Mouse (Mus musculus): ENCODE results near the gene Fmnl3. TPM values are rescaled to one million over a fixed set of nuclear protein-coding genes. Genes with fewer than 3 reads are reported as not detected.
A peak's percentile ranks its signal among the peaks of the same experiment; 100 is the strongest.

The Fmnl3 gene
- polyA plus RNA-seq, 1 experiment from 2014 or later = 32.4 TPM

DNA sequence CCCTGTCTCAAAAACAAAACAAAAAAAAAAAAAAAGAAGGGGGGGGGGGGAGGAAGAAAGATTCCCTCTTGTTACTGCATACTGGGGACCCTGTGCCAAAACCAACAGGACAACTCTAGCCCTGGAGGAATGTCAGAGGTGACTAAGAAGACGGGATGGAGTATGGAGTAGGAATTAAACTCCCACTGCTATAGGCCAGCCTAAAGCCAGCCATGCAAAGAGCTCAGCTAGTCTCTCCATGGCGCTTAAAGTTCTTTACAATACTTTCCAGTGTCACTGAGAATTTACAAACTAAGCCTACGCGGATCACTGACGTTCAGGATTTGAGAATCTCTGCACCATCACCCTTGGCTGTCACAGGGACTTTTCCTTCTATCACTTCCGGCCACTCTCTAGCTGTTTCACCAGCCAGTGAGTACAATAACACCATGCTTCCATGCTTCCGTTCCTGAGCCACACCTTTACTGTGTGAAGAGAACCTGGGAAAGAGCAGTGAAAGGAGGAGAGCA, 6.2 kb downstream of the Fmnl3 start:
- Histone ChIP-seq H3K9ac (no peak overlapping the region), H3K4me2 (peak overlapping the region; percentile 24), H3K27me3 (no peaks in the 10 kb centered on the region), H3K27ac (peak overlapping the region; percentile 89), H3K4me3 (replicated peaks) (no peak overlapping the region), H3K4me1 (peaks cover 37% of the 10 kb centered on the region), H3K9me3 (replicated peaks) (no peaks in the 10 kb centered on the region), H3K36me3 (no peaks in the 10 kb centered on the region)
- 23% methylated on average over 7 of the region's 7 CpGs for WGBS
- peak; percentile 54; the same call in 1 of the 2 replicates for ATAC-seq (replicated peaks; ENCODE audit: low FRiP score)

GRCm38 (mm10) chr15:99358952-99359351, 11.3 kb downstream of the Fmnl3 start:
- 74% methylated on average over 9 of the region's 9 CpGs for WGBS
- H3K4me1 ChIP-seq = peaks cover 30% of the 10 kb centered on the region
- H3K9ac ChIP-seq = no peak overlapping the region
- ATAC-seq (replicated peaks; ENCODE audit: low FRiP score) = no peak
- H3K27ac ChIP-seq = no peak overlapping the region
- H3K36me3 ChIP-seq = no peaks in the 10 kb centered on the region
- H3K9me3 ChIP-seq (replicated peaks) = no peaks in the 10 kb centered on the region
- no peaks in the 10 kb centered on the region for H3K27me3 ChIP-seq
- H3K4me2 ChIP-seq = no peak overlapping the region
- H3K4me3 ChIP-seq (replicated peaks) = no peak overlapping the region

DNA sequence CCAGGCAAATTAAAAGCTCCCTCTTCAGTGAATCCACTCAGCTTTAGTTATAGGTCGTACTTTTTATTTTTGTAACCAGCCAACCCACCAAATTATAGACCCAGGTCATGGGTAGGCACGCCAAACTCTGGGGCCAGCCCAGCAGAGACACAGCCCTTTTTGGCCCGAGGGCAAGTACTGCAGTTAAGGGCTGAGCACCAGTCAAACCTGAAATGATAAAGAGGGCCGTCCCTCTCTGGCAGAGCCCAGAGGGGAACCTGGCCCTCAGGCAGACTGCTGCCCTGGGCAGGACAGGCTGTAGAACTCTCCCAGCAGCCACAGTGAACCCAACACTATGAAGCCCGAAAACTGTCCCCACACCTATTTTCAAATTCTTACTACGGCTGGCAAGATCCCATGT, 13.8 kb downstream of the Fmnl3 start:
- H3K4me3 ChIP-seq (replicated peaks) = no peak overlapping the region
- H3K27ac ChIP-seq = no peak overlapping the region
- H3K9me3 ChIP-seq (replicated peaks) = no peaks in the 10 kb centered on the region
- WGBS = 73% methylated on average over 6 of the region's 6 CpGs
- no peak for ATAC-seq (replicated peaks; ENCODE audit: low FRiP score)
- no peak overlapping the region for H3K4me2 ChIP-seq
- no peaks in the 10 kb centered on the region for H3K36me3 ChIP-seq
- H3K9ac ChIP-seq = no peak overlapping the region
- no peaks in the 10 kb centered on the region for H3K27me3 ChIP-seq
- H3K4me1 ChIP-seq = peaks cover 39% of the 10 kb centered on the region

DNA sequence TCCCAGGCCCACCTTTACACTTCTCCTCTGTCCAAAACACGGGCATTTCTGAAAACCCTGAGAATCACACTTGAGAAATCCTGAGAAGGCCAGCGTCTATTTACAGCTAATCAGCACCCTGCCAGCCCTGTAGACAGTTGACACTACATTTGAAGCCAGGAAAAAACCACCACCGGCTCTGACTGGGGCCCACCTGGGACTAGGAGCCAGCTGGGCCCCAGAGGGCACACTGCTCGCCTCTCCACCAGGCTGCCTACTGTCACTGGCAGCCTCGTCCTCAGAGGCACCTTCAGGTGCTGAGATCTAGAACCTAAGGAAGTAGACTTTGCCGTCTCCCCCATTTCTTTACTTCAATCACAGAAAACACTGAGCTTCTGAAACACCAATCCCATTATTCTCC, 14.6 kb downstream of the Fmnl3 start:
- WGBS = 75% methylated on average over 6 of the region's 6 CpGs
- no peaks in the 10 kb centered on the region for H3K36me3 ChIP-seq
- H3K4me3 ChIP-seq (replicated peaks) = no peak overlapping the region
- no peaks in the 10 kb centered on the region for H3K27me3 ChIP-seq
- no peak for ATAC-seq (replicated peaks; ENCODE audit: low FRiP score)
- no peak overlapping the region for H3K9ac ChIP-seq
- no peaks in the 10 kb centered on the region for H3K9me3 ChIP-seq (replicated peaks)
- no peak overlapping the region for H3K4me2 ChIP-seq
- H3K4me1 ChIP-seq = peaks cover 45% of the 10 kb centered on the region
- no peak overlapping the region for H3K27ac ChIP-seq

DNA sequence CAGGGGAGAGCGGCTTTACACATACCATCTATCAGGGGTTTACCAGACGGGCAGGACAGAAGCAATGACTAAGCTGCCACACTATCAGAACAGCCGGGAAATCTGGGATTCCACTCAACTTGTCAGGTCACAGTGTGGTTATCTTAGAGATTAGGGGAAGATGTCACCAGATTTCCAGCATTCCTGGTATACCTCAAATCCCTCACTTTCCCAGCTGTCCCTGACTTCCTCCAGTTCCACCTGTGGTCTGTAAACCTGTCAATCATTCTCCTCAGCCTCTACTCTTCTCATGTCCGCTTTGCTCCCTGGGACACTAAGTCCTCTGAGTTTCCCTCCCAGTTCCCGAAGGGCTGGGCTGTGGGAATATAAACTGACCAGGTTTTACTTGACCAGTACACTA, 18.0 kb downstream of the Fmnl3 start:
- no peaks in the 10 kb centered on the region for H3K36me3 ChIP-seq
- no peak overlapping the region for H3K4me3 ChIP-seq (replicated peaks)
- no peak for ATAC-seq (replicated peaks; ENCODE audit: low FRiP score)
- H3K9me3 ChIP-seq (replicated peaks) = no peaks in the 10 kb centered on the region
- WGBS = 73% methylated on average over 5 of the region's 5 CpGs
- H3K4me2 ChIP-seq = no peak overlapping the region
- H3K27ac ChIP-seq = no peak overlapping the region
- H3K27me3 ChIP-seq = no peaks in the 10 kb centered on the region
- peaks cover 63% of the 10 kb centered on the region for H3K4me1 ChIP-seq
- no peak overlapping the region for H3K9ac ChIP-seq

GRCm38 (mm10) chr15:99351610-99352009, 18.7 kb downstream of the Fmnl3 start:
- no peak for ATAC-seq (replicated peaks; ENCODE audit: low FRiP score)
- H3K4me1 ChIP-seq = peaks cover 59% of the 10 kb centered on the region
- no peak overlapping the region for H3K4me2 ChIP-seq
- H3K9me3 ChIP-seq (replicated peaks) = no peaks in the 10 kb centered on the region
- WGBS = 56% methylated on average over 6 of the region's 6 CpGs
- no peak overlapping the region for H3K9ac ChIP-seq
- H3K27me3 ChIP-seq = no peaks in the 10 kb centered on the region
- no peak overlapping the region for H3K4me3 ChIP-seq (replicated peaks)
- H3K27ac ChIP-seq = peak overlapping the region; percentile 8; the same call in 1 of the 2 replicates
- H3K36me3 ChIP-seq = no peaks in the 10 kb centered on the region

DNA sequence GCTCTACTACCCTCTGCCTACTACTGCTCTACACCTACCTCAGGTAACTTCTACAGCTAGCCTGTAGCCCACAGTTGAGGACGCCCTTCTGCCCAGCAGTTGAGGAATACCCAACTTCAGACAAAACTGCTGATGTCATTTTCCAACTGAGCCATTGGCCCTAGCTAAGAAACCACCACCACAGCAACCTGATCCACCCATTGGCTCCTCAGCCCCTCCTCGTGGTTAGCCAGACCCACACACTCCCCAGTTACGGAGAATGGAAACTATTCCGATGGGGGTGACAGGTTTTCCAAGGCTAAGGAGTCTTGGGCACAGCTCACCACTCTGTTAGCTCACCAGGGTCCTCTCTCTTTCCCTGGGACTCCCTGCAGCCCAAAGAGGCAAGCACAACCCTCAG, 25.3 kb downstream of the Fmnl3 start:
- no peaks in the 10 kb centered on the region for H3K27me3 ChIP-seq
- no peak overlapping the region for H3K9ac ChIP-seq
- H3K4me2 ChIP-seq = no peak overlapping the region
- WGBS = 63% methylated on average over 4 of the region's 4 CpGs
- peaks cover 72% of the 10 kb centered on the region for H3K4me1 ChIP-seq
- 0 out of 2 replicates have a peak, but pooled peaks have one; percentile 23 for ATAC-seq (replicated peaks; ENCODE audit: low FRiP score)
- no peak overlapping the region for H3K4me3 ChIP-seq (replicated peaks)
- H3K27ac ChIP-seq = 0 out of 2 replicates have a peak overlapping the region, but pooled peaks have one; percentile 75
- no peaks in the 10 kb centered on the region for H3K9me3 ChIP-seq (replicated peaks)
- no peaks in the 10 kb centered on the region for H3K36me3 ChIP-seq

GRCm38 (mm10) chr15:99344148-99344870, 26.0 kb downstream of the Fmnl3 start:
- ATAC-seq (replicated peaks; ENCODE audit: low FRiP score) = no peak
- Histone ChIP-seq H3K9ac (no peak overlapping the region), H3K36me3 (no peaks in the 10 kb centered on the region), H3K4me1 (peaks cover 72% of the 10 kb centered on the region), H3K4me3 (replicated peaks) (no peak overlapping the region), H3K27ac (peak overlapping the region; percentile 75), H3K4me2 (no peak overlapping the region), H3K9me3 (replicated peaks) (no peaks in the 10 kb centered on the region), H3K27me3 (no peaks in the 10 kb centered on the region)
- 56% methylated on average over 8 of the region's 8 CpGs for WGBS

DNA sequence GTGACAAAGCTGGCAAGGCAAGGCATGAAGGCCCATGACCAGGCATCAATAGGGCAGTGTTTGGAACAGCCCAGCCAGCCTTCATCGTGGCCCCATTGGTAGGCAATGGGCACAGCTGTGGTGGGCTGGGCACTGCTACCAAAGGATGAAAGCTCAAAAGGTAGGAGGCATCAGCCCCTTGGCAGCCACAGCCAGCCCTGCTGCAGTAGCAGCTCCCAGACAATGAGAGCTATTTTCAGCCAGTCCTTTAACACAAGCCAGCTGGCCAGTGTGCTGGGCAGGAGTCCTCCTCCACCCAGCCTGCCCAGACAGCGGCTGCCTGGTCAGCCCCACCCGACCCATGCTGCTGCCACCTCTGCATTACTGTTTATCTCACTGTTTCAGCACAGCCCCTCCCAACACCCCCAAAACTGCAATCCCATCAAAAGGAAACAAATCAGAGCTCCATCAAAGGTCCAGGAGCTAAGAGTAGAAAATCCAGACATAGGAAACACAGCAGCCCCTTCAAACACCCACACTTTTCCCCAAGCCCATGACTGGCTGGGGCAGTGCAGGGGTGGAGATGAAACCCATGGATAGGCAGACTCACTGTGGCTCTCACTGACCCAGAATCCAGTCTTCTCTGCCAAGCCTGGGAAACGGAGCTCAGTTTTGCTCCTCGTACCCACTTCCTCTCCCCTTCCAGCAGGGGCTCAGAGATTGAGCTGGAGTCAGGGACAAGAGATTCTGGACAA, 26.7 kb downstream of the Fmnl3 start:
- 30% methylated on average over 5 of the region's 5 CpGs for WGBS
- peak; percentile 70; the same call in 1 of the 2 replicates for ATAC-seq (replicated peaks; ENCODE audit: low FRiP score)
- peaks cover 79% of the 10 kb centered on the region for H3K4me1 ChIP-seq
- no peaks in the 10 kb centered on the region for H3K36me3 ChIP-seq
- H3K27ac ChIP-seq = peak overlapping the region; percentile 75
- no peak overlapping the region for H3K4me2 ChIP-seq
- no peaks in the 10 kb centered on the region for H3K27me3 ChIP-seq
- H3K4me3 ChIP-seq (replicated peaks) = no peak overlapping the region
- H3K9me3 ChIP-seq (replicated peaks) = no peaks in the 10 kb centered on the region
- no peak overlapping the region for H3K9ac ChIP-seq

DNA sequence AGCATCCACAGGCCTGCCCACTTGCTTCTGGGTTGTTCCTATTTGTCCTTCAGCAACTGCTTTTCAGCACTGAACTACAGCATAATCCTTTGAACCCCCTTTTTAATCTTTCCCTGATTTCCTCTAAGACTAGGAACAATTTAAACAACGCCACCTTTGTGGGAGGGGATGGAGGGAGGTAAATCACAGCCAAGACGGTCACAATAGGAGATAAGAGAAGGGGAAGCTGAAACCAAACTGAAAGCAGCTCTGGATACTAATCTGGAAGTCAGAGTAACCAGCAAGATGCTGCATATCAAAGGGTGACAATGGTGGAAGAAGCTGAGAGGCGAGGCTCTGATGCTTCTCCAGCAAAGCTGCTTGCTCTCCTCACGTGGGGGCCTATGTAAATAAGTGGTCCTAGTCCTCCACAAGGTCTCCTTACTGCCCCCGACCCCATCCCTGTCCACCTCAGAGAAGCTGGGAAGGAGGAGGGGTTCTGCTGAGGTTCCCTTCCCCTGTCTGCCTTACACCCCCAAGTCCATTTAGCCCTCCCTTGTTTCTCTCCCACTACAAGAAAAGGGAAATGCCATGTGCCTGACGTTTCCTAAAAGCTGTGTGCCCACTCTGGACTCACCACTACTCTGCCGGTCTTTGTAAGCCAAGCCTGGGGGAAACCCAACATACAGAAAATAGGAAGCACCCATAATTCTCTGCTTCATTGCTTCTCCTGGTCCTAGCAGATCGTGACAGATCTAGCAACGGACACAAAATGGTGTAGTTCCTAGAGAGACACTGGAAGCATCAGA, 27.9 kb downstream of the Fmnl3 start:
- H3K4me2 ChIP-seq = no peak overlapping the region
- no peak for ATAC-seq (replicated peaks; ENCODE audit: low FRiP score)
- H3K9me3 ChIP-seq (replicated peaks) = no peaks in the 10 kb centered on the region
- 41% methylated on average over 9 of the region's 9 CpGs for WGBS
- H3K27ac ChIP-seq = peak overlapping the region; percentile 75
- H3K36me3 ChIP-seq = peaks cover 2% of the 10 kb centered on the region; the same call in 1 of the 2 replicates
- H3K9ac ChIP-seq = no peak overlapping the region
- no peak overlapping the region for H3K4me3 ChIP-seq (replicated peaks)
- H3K4me1 ChIP-seq = peaks cover 79% of the 10 kb centered on the region
- H3K27me3 ChIP-seq = no peaks in the 10 kb centered on the region

GRCm38 (mm10) chr15:99341102-99341501, 29.2 kb downstream of the Fmnl3 start:
- Histone ChIP-seq H3K4me1 (peaks cover 92% of the 10 kb centered on the region), H3K9ac (no peak overlapping the region), H3K27me3 (no peaks in the 10 kb centered on the region), H3K27ac (peak overlapping the region; percentile 59), H3K4me3 (replicated peaks) (no peak overlapping the region), H3K36me3 (peaks cover 2% of the 10 kb centered on the region; the same call in 1 of the 2 replicates), H3K4me2 (no peak overlapping the region), H3K9me3 (replicated peaks) (no peaks in the 10 kb centered on the region)
- WGBS = 79% methylated on average over 3 of the region's 3 CpGs
- ATAC-seq (replicated peaks; ENCODE audit: low FRiP score) = no peak

All from kidney, embryonic 15.5 days (tissue).